ENCODE assay signal across 9 mouse cellular contexts in the genomic region with DNA sequence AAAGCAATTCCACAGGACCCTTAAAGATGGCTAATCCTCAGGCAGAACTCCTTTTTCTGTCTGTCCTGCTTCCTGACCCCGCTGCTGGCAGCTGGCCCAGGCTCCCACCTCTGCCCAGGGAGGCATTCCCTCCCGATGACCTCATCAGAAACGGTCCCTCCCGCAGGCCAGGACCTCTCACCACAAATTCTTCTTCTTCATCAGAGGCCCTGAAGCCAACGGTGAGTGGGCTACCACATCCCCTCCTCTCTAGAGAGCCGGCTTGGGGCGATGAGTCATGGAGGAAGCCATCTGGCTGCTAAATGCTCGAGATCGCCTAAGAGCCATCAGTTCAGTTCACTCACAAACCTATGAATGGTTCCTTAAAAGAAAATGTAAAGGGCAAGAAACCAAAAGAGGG. TPM values are rescaled to one million over a fixed set of nuclear protein-coding genes. Genes with fewer than 3 reads are reported as not detected.
DNase-seq lines count a peak whose midpoint lies in the region; ATAC-seq lines count a peak whose summit lies in the region.
"Had no signal": no experiment of that assay in that cellular context is flagged by ENCODE, and none has a peak within 500 bp of the region (broad histone marks: within the 10 kb centered on the region; RNA-seq: fewer than 3 reads in every experiment).

No protein-coding gene starts in this region.

- DNase-seq in liver = peak; percentile 40
- DNase-seq in adrenal gland, postnatal 36 days = peak; percentile 46 to 64
- peak; percentile 11 to 36 for DNase-seq in heart, adult 18-20 months
- DNase-seq in cerebellum, postnatal 4 days (ENCODE audit: low spot score in 2 of 2) = no peak
- DNase-seq in thymus, postnatal 36 days = no peak
- no peak for DNase-seq in layer of hippocampus, adult 11-12 months (ENCODE audit: low spot score)
- DNase-seq: liver, embryonic 13.5 days had no signal

- H3K4me1 ChIP-seq in liver, embryonic 12.5 days = no peaks in the 10 kb centered on the region
- H3K4me1 ChIP-seq in limb, embryonic 13.5 days = peaks cover 72% of the 10 kb centered on the region
- H3K4me1 ChIP-seq: liver, embryonic 13.5 days had no signal

- no peaks in the 10 kb centered on the region for H3K36me3 ChIP-seq in liver, embryonic 12.5 days
- H3K36me3 ChIP-seq in limb, embryonic 13.5 days = no peaks in the 10 kb centered on the region
- H3K36me3 ChIP-seq: liver, embryonic 13.5 days had no signal

- no peak overlapping the region for H3K27ac ChIP-seq in liver, embryonic 12.5 days
- peak overlapping the region; percentile 65 for H3K27ac ChIP-seq in limb, embryonic 13.5 days
- H3K27ac ChIP-seq: liver, embryonic 13.5 days had no signal

- H3K4me3 ChIP-seq in liver, embryonic 12.5 days = no peak overlapping the region
- H3K4me3 ChIP-seq in limb, embryonic 13.5 days = no peak overlapping the region
- H3K4me3 ChIP-seq: liver, embryonic 13.5 days had no signal

- H3K9me3 ChIP-seq in liver, embryonic 12.5 days (replicated peaks) = no peaks in the 10 kb centered on the region
- H3K9me3 ChIP-seq in limb, embryonic 13.5 days = no peaks in the 10 kb centered on the region
- H3K9me3 ChIP-seq: liver, embryonic 13.5 days had no signal

- WGBS in liver, embryonic 12.5 days (ENCODE audit: insufficient replicate concordance) = 13% methylated on average over 9 of the region's 9 CpGs
- WGBS in limb, embryonic 13.5 days = 14% methylated on average over 9 of the region's 9 CpGs

- H3K9ac ChIP-seq in liver, embryonic 12.5 days = no peak overlapping the region
- H3K9ac ChIP-seq in limb, embryonic 13.5 days = no peak overlapping the region
- H3K9ac ChIP-seq: liver, embryonic 13.5 days had no signal

- H3K4me2 ChIP-seq in liver, embryonic 12.5 days = no peak overlapping the region
- no peak overlapping the region for H3K4me2 ChIP-seq in limb, embryonic 13.5 days (replicated peaks)
- H3K4me2 ChIP-seq: liver, embryonic 13.5 days had no signal

- H3K27me3 ChIP-seq in liver, embryonic 12.5 days (replicated peaks) = no peaks in the 10 kb centered on the region
- no peaks in the 10 kb centered on the region for H3K27me3 ChIP-seq in limb, embryonic 13.5 days
- H3K27me3 ChIP-seq: liver, embryonic 13.5 days had no signal

- ATAC-seq in liver, embryonic 12.5 days = no peak
- ATAC-seq in limb, embryonic 13.5 days (ENCODE audit: low FRiP score, low read depth) = peak; percentile 45; the same call in 1 of the 2 replicates

RNA-seq across cellular contexts. Expression of gene Tpm1, which starts 56.7 kb away (rescaled TPM):
- polyA plus RNA-seq in liver, embryonic 12.5 days (2016; fragmentation: Nextera tagmentation; extraction: Ambion mirVana) = 214 and 225 TPM in 2 replicates
- total RNA-seq in adrenal gland, postnatal 36 days (2021) = 100 to 1,000 TPM; 145 to 272 TPM
- over 10,000 TPM in 1 of 2 experiments, 1,000 to 10,000 TPM in 1; 9,705 to 11,464 TPM for total RNA-seq in heart, adult 18-20 months (2021)
- polyA plus RNA-seq in limb, embryonic 13.5 days (2015; fragmentation: Nextera tagmentation; extraction: Ambion mirVana) = 775 and 786 TPM in 2 replicates

Comparison
In these comparisons a context has a peak if more than half of its experiments do, and no peak if none do; other contexts are left out.
1. DNase-seq: peak in liver (single experiment), adrenal gland, postnatal 36 days (2 of 2) and heart, adult 18-20 months (2 of 2); none in cerebellum, postnatal 4 days (0 of 2), thymus, postnatal 36 days (0 of 2) and layer of hippocampus, adult 11-12 months (single experiment).
2. RNA of gene Tpm1, which starts 56.7 kb away (total RNA-seq): 9,705 to 11,464 TPM in heart, adult 18-20 months; 145 to 272 TPM in adrenal gland, postnatal 36 days; every median in the first group is over 10 times any median in the second.